Mouse (Mus musculus): ENCODE measurements around the gene Sel1l3.

DNA sequence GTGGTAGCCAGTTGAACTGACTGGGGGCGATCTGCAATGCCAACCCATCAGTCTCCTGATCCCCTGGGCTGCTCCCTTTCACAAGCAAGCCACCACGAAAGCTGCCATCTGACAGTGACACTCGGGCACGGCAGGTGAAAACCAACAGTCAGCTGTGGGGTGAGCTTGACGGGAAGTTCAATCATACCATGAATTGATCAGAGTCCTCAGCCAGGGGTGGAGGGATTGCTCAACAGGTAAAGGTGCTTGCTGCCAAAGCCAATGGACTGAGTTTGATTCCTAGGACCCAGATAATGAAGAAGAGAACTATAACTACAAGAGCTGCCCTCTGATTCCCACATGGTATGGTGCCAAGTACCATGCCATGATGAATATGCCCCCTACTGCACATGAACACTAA lies 40.4 kb upstream of the Sel1l3 start:
- TF ChIP-seq CTCF (IDR thresholded peaks at IDR 0.05; ENCODE audit: extremely low read depth, insufficient read length, insufficient replicate concordance, low read depth, low read length) (no peak), POLR2A (IDR thresholded peaks at IDR 0.05; ENCODE audit: low read depth, low read length) (no peak)
